Mouse (Mus musculus) liver, postnatal 0 days (tissue): ENCODE data around the gene Drosha. TPM values are rescaled to one million over a fixed set of nuclear protein-coding genes. Genes with fewer than 3 reads are reported as not detected.
"Not testable (repeated sequence)": the region's sequence is repeated elsewhere in the genome, so short reads cannot be mapped to it uniquely, and the experiment has no call there.

Experiments used
- ATAC-seq: fragments of 200-750 bp; cut with Nextera tagmentation; 2 replicates; pipeline ENCODE4 v1.8.0; 2017; ENCODE audit warnings: mild to moderate bottlenecking, moderate library complexity
- DNase-seq: peaks from one replicate; pipeline ENCODE4 v3.0.0-alpha.2; 2016
- H3K27ac ChIP-seq: fragments of 300-500 bp; sonication (generic); 2 replicates; pipeline ENCODE4 v1.5.1; 2014; ENCODE audit warnings: antibody characterized with exemption, moderate library complexity, mild to moderate bottlenecking, low read depth
- H3K27me3 ChIP-seq: fragments of 300-500 bp; sonication (generic); 2 replicates; pipeline ENCODE4 v1.6.1; 2014; ENCODE audit warnings: low read length, control low read depth, mixed read lengths; ENCODE audit not compliant: insufficient read depth
- H3K36me3 ChIP-seq: fragments of 300-500 bp; sonication (generic); replicated peaks from 2 replicates; pipeline ENCODE4 v1.6.1; 2014; ENCODE audit warnings: mild to moderate bottlenecking, control low read depth, low read length, moderate library complexity, mixed read lengths; ENCODE audit not compliant: insufficient read depth
- H3K4me1 ChIP-seq: fragments of 300-500 bp; sonication (generic); 2 replicates; pipeline ENCODE4 v1.6.1; 2014; ENCODE audit warnings: antibody characterized with exemption, mild to moderate bottlenecking, control low read depth; ENCODE audit not compliant: insufficient read depth
- H3K4me2 ChIP-seq: fragments of 300-500 bp; sonication (generic); 2 replicates; pipeline ENCODE4 v1.6.1; 2014; ENCODE audit warnings: low read depth, mild to moderate bottlenecking, low read length, moderate library complexity, mixed read lengths
- H3K4me3 ChIP-seq: fragments of 300-500 bp; sonication (generic); 2 replicates; pipeline ENCODE4 v1.5.1; 2014; ENCODE audit warnings: low read depth, low read length
- H3K9ac ChIP-seq: fragments of 300-500 bp; sonication (generic); replicated peaks from 2 replicates; pipeline ENCODE4 v1.6.1; 2014; ENCODE audit warnings: mild to moderate bottlenecking, moderate library complexity
- H3K9me3 ChIP-seq: fragments of 300-500 bp; sonication (generic); 2 replicates; pipeline ENCODE4 v1.6.1; 2016; ENCODE audit warnings: mild to moderate bottlenecking, control low read depth, low read length, mixed read lengths
- CTCF ChIP-seq: sonication (generic); IDR thresholded peaks from 2 replicates; pipeline ENCODE4 v1.5.1; 2016; ENCODE audit warnings: antibody characterized with exemption, low read depth
- EP300 ChIP-seq: IDR thresholded peaks from 2 replicates; pipeline ENCODE4 v1.6.1; 2016; ENCODE audit warnings: antibody characterized with exemption, low read depth, mild to moderate bottlenecking
- whole genome bisulfite sequencing: fragments of 180-500 bp; shearing (Covaris S2); extraction: QIAGEN DNeasy Blood & Tissue Kit; methylation state at CpG from one replicate; pipeline ENCODE4 v1.1.7; 2014; ENCODE audit not compliant: insufficient replicate concordance; 5-methylcytosine and 5-hydroxymethylcytosine counted together
- polyA plus RNA-seq: library from polyadenylated mRNA; unstranded; fragments of >200 nt; fragmentation: Nextera tagmentation; extraction: Ambion mirVana; gene quantifications from 2 replicates; pipeline ENCODE4 v1.2.1, GENCODE M21; 2015

Drosha gene
- polyA plus RNA-seq, 1 experiment from 2014 or later: 5.2 TPM

- ATAC-seq: no peak
- no peak for DNase-seq
- H3K4me1 ChIP-seq: no peaks in the 10 kb centered on the region
- no peak overlapping the region for H3K27ac ChIP-seq
- H3K27me3 ChIP-seq: no peaks in the 10 kb centered on the region
- 84% methylated on average over 7 of the region's 7 CpGs for WGBS
- H3K9ac ChIP-seq: no peak overlapping the region
- no peak for TF ChIP-seq EP300
- TF ChIP-seq CTCF: no peak
- H3K9me3 ChIP-seq: no peaks in the 10 kb centered on the region
- H3K36me3 ChIP-seq: peaks cover 36% of the 10 kb centered on the region
- H3K4me3 ChIP-seq: no peak overlapping the region
- no peak overlapping the region for H3K4me2 ChIP-seq
Observed at GRCm38 (mm10) chr15:12911082-12911481, 86.5 kb downstream of the Drosha start.

- H3K9me3 ChIP-seq: no peaks in the 10 kb centered on the region
- no peak for TF ChIP-seq CTCF
- TF ChIP-seq EP300: no peak
- H3K9ac ChIP-seq: no peak overlapping the region
- H3K4me2 ChIP-seq: no peak overlapping the region
- H3K4me3 ChIP-seq: no peak overlapping the region
- peaks cover 46% of the 10 kb centered on the region for H3K36me3 ChIP-seq
- DNase-seq (no peak), ATAC-seq (no peak)
- no peaks in the 10 kb centered on the region for H3K4me1 ChIP-seq
- no peaks in the 10 kb centered on the region for H3K27me3 ChIP-seq
- H3K27ac ChIP-seq: no peak overlapping the region
- 84% methylated on average over 10 of the region's 10 CpGs for WGBS
Observed at GRCm38 (mm10) chr15:12916314-12916815, 91.8 kb downstream of the Drosha start.

- H3K4me2 ChIP-seq, H3K4me1 ChIP-seq, H3K4me3 ChIP-seq, H3K27me3 ChIP-seq, ATAC-seq, H3K27ac ChIP-seq, H3K9me3 ChIP-seq, DNase-seq, H3K9ac ChIP-seq: not testable (repeated sequence)
- 87% methylated on average over 11 of the region's 11 CpGs for WGBS
- H3K36me3 ChIP-seq: peaks cover 43% of the 10 kb centered on the region
Observed at GRCm38 (mm10) chr15:12919326-12919966, 94.8 kb downstream of the Drosha start.

GRCm38 (mm10) chr15:12919967-12920870 is 95.6 kb downstream of the Drosha start:
- Histone ChIP-seq H3K9ac (no peak overlapping the region), H3K27ac (no peak overlapping the region), H3K4me3 (no peak overlapping the region), H3K4me1 (no peaks in the 10 kb centered on the region), H3K4me2 (no peak overlapping the region), H3K27me3 (no peaks in the 10 kb centered on the region), H3K36me3 (peaks cover 42% of the 10 kb centered on the region), H3K9me3 (no peaks in the 10 kb centered on the region)
- 91% methylated on average over 24 of the region's 24 CpGs for WGBS
- no peak for TF ChIP-seq CTCF
- TF ChIP-seq EP300: no peak
- DNase-seq (no peak), ATAC-seq (no peak)

GRCm38 (mm10) chr15:12921901-12922300 is 97.3 kb downstream of the Drosha start:
- Histone ChIP-seq H3K4me2 (no peak overlapping the region), H3K9me3 (no peaks in the 10 kb centered on the region), H3K27ac (no peak overlapping the region), H3K27me3 (no peaks in the 10 kb centered on the region), H3K36me3 (peaks cover 41% of the 10 kb centered on the region), H3K9ac (no peak overlapping the region), H3K4me3 (no peak overlapping the region), H3K4me1 (no peaks in the 10 kb centered on the region)
- WGBS: 76% methylated on average over 6 of the region's 6 CpGs
- no peak for DNase-seq
- no peak for TF ChIP-seq CTCF
- TF ChIP-seq EP300: no peak
- ATAC-seq: no peak

- ATAC-seq (no peak), DNase-seq (no peak)
- no peak overlapping the region for H3K9ac ChIP-seq
- no peaks in the 10 kb centered on the region for H3K9me3 ChIP-seq
- H3K4me3 ChIP-seq: no peak overlapping the region
- peaks cover 30% of the 10 kb centered on the region for H3K36me3 ChIP-seq
- WGBS: 67% methylated on average over 6 of the region's 6 CpGs
- no peaks in the 10 kb centered on the region for H3K4me1 ChIP-seq
- TF ChIP-seq CTCF: no peak
- TF ChIP-seq EP300: no peak
- H3K27ac ChIP-seq: no peak overlapping the region
- H3K4me2 ChIP-seq: no peak overlapping the region
- no peaks in the 10 kb centered on the region for H3K27me3 ChIP-seq
Observed at GRCm38 (mm10) chr15:12923826-12924225, 99.2 kb downstream of the Drosha start.
